Mouse (Mus musculus) liver, embryonic 13.5 days (tissue): Measurements from ENCODE around the gene Gpr158. TPM values are rescaled to one million over a fixed set of nuclear protein-coding genes. Genes with fewer than 3 reads are reported as not detected.

ENCODE experiments used
- ATAC-seq: fragments of 200-750 bp; cut with Nextera tagmentation; 2 replicates; pipeline ENCODE4 v1.8.0; 2017; ENCODE audit warnings: low read depth, mild to moderate bottlenecking, moderate number of reproducible peaks, moderate library complexity
- DNase-seq: peaks from one replicate; pipeline ENCODE4 v3.0.0; 2022
- H3K27ac ChIP-seq: fragments of 300-500 bp; sonication (generic); 2 replicates; pipeline ENCODE4 v1.5.1; 2015; ENCODE audit warnings: moderate library complexity, mild to moderate bottlenecking, inconsistent platforms
- H3K27me3 ChIP-seq: fragments of 300-500 bp; sonication (generic); 2 replicates; pipeline ENCODE4 v1.6.1; 2015; ENCODE audit warnings: mild to moderate bottlenecking, inconsistent platforms
- H3K36me3 ChIP-seq: fragments of 300-500 bp; sonication (generic); 2 replicates; pipeline ENCODE4 v1.6.1; 2015; ENCODE audit warnings: mild to moderate bottlenecking, inconsistent platforms
- H3K4me1 ChIP-seq: fragments of 300-500 bp; sonication (generic); replicated peaks from 2 replicates; pipeline ENCODE4 v1.6.1; 2015; ENCODE audit warnings: inconsistent platforms
- H3K4me2 ChIP-seq: fragments of 300-500 bp; sonication (generic); 2 replicates; pipeline ENCODE4 v1.6.1; 2015; ENCODE audit warnings: inconsistent platforms, mild to moderate bottlenecking, moderate library complexity
- H3K4me3 ChIP-seq: fragments of 300-500 bp; sonication (generic); replicated peaks from 2 replicates; pipeline ENCODE4 v1.5.1; 2015; ENCODE audit warnings: mild to moderate bottlenecking, inconsistent platforms
- H3K9ac ChIP-seq: fragments of 300-500 bp; sonication (generic); 2 replicates; pipeline ENCODE4 v1.6.1; 2015; ENCODE audit warnings: mild to moderate bottlenecking, inconsistent platforms
- H3K9me3 ChIP-seq: fragments of 300-500 bp; sonication (generic); replicated peaks from 2 replicates; pipeline ENCODE4 v1.6.1; 2016; ENCODE audit warnings: inconsistent platforms
- WGBS: fragments of 180-500 bp; shearing (Covaris S2); methylation state at CpG from one replicate; pipeline ENCODE4 v1.1.7; 2015; ENCODE audit not compliant: insufficient replicate concordance; 5-methylcytosine and 5-hydroxymethylcytosine counted together
- polyA plus RNA-seq: library from polyadenylated mRNA; unstranded; fragments of >200 nt; fragmentation: Nextera tagmentation; extraction: Ambion mirVana; gene quantifications from 2 replicates; pipeline ENCODE4 v1.2.1, GENCODE M21; 2015

The Gpr158 gene
- not detected in 2 replicates for polyA plus RNA-seq

DNA sequence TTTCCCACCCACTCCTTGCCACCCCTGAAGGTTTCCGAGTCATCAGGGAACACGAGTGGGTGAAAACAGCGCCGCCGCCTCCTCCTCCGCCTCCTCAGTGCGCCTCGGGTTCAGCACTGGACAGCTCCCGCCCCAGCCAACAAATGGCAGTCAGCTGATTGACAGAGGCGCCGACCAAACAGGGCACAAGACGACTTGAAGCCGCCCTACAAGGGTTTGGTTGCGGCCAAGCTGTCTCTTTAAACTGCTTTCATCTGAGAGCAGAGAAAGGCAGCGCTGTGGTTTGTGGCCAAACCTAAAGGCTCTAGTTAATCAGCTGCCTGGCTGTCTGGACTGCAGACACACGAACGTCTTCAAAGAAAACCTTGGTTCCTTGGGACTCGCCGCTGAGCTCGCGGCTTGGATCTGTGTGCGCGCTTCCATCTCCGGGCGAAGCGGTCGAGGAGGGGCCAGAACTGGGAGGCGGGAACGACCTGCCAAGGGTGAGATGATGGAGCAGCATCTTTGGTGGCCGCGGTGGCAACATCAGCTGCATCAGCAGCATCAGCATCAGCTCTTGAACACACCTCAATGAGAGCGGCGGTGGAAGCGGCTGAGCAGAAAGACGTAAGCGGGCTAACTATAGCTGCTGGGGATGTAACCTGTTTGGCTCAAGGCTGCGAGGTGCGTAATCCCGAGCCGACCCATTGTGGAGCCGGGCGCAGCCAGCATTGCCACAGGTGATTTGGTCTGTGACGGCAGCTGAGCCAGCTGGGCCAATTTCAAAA, at the start of gene Gpr158:
TSS of gene Gpr158 (plus strand) at position 198 of the 767 bp plus-strand sequence.
- 0 out of 2 replicates have a peak, but pooled peaks have one; percentile 45 for ATAC-seq
- peak; percentile 19 for DNase-seq

DNA sequence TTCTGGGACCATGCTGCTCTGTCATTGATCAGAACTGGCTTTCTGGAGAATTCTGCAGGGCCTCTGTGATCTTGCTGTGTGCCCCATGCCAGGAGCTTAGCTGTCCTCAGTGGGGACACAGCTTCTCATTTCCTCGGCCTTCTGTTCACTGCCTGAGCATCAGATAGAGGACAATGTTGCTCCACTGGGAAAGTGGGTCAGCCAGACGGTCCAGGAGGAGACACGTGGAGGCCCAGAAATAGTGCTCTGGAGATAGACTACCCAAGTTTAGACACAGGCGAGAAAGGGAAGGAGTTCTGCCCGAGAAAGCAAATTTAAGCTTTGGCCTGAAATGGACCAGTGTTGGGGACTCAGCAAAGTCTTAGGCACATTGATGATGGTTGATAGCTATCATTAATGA, 23.5 kb upstream of the Gpr158 start:
- no peak overlapping the region for H3K4me2 ChIP-seq
- no peaks in the 10 kb centered on the region for H3K36me3 ChIP-seq
- H3K4me3 ChIP-seq = no peak overlapping the region
- no peak overlapping the region for H3K9ac ChIP-seq
- H3K27ac ChIP-seq = no peak overlapping the region
- DNase-seq = no peak
- H3K27me3 ChIP-seq = no peaks in the 10 kb centered on the region
- no peak for ATAC-seq
- no peaks in the 10 kb centered on the region for H3K9me3 ChIP-seq
- 52% methylated on average over 5 of the region's 5 CpGs for WGBS
- no peaks in the 10 kb centered on the region for H3K4me1 ChIP-seq

More for the DNA sequence above, at the start of gene Gpr158:
- no peaks in the 10 kb centered on the region for H3K4me1 ChIP-seq
- WGBS = 6% methylated on average over 43 of the region's 43 CpGs
- H3K27ac ChIP-seq = no peak within 1 kb of the TSS
- H3K4me3 ChIP-seq = no peak within 1 kb of the TSS
- no peaks in the 10 kb centered on the region for H3K9me3 ChIP-seq
- peaks cover 21% of the 10 kb centered on the region for H3K27me3 ChIP-seq
- H3K36me3 ChIP-seq = no peaks in the 10 kb centered on the region
- no peak within 1 kb of the TSS for H3K9ac ChIP-seq
- peak within 1 kb of the TSS; percentile 39 for H3K4me2 ChIP-seq

DNA sequence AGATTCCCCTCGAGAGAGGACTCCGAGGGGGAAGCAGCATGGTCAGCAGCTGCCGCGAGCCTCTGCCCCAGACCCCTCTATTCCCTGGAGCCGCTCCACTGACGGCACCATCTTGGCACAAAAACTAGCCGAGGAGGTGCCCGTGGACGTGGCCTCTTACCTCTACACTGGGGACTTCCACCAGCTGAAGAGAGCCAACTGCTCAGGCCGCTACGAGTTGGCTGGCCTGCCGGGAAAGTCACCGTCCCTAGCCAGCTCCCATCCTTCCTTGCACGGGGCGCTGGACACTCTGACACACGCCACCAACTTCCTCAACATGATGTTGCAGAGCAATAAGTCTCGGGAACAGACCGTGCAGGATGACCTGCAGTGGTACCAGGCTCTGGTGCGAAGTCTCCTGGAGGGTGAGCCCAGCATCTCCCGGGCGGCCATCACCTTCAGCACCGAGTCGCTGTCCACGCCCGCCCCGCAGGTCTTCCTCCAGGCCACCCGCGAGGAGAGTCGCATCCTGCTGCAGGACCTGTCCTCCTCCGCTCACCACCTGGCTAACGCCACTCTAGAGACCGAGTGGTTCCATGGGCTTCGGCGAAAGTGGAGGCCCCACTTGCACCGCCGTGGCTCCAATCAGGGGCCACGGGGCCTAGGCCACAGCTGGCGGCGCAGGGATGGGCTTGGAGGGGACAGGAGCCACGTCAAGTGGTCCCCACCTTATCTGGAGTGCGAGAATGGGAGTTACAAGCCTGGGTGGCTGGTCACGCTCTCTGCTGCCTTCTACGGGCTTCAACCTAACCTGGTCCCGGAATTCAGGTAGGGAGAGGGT, 1.2 kb downstream of the Gpr158 start:
- no peaks in the 10 kb centered on the region for H3K36me3 ChIP-seq
- H3K27me3 ChIP-seq = peaks cover 21% of the 10 kb centered on the region
- H3K27ac ChIP-seq = no peak overlapping the region
- H3K4me3 ChIP-seq = no peak overlapping the region
- H3K4me2 ChIP-seq = no peak overlapping the region
- H3K9ac ChIP-seq = no peak overlapping the region
- WGBS = 19% methylated on average over 44 of the region's 44 CpGs
- H3K4me1 ChIP-seq = no peaks in the 10 kb centered on the region
- ATAC-seq (no peak), DNase-seq (no peak)
- H3K9me3 ChIP-seq = no peaks in the 10 kb centered on the region

DNA sequence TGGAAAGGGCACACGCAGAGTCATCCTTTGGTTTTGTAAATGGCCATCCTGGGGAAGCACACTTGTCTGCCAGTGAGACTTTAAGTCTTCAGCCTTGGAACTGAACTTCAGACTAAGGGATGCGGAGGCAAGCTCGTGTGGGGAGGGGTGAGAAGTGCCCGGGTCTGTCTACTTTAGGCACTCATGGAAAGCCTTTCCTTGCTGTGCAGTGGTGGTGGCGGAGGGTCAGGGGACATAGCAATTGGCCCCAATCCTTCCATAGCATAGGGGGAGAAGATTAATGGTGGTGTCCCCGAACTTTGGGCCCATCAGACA, 1.8 kb downstream of the Gpr158 start:
- no peak for DNase-seq
- Histone ChIP-seq H3K9me3 (no peaks in the 10 kb centered on the region), H3K4me2 (no peak overlapping the region), H3K9ac (no peak overlapping the region), H3K36me3 (no peaks in the 10 kb centered on the region), H3K27me3 (peaks cover 21% of the 10 kb centered on the region), H3K27ac (no peak overlapping the region), H3K4me1 (no peaks in the 10 kb centered on the region), H3K4me3 (no peak overlapping the region)
- no peak for ATAC-seq
- 30% methylated on average over 6 of the region's 6 CpGs for WGBS

DNA sequence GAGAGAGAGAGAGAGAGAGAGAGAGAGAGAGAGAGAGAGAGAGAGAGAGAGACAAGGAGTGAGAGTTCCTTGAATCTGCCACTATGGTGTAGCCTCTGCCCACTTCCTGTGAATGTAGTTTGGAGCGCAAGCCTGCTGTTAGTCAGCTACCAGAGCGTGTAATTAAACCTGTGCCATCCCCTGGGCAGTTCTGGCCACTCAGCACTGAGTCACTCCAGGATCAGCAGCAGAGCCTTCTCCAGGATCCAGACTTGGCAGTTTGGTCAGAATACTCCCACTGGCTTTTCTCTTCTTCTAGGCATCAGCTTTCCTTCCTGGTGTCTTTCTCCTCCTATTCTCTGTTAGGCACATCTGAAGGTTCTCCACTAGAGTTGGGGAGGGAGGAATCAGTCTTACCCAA, 2.2 kb downstream of the Gpr158 start:
- Histone ChIP-seq H3K36me3 (no peaks in the 10 kb centered on the region), H3K9me3 (no peaks in the 10 kb centered on the region), H3K9ac (no peak overlapping the region), H3K27ac (no peak overlapping the region), H3K27me3 (peaks cover 21% of the 10 kb centered on the region), H3K4me3 (no peak overlapping the region), H3K4me1 (no peaks in the 10 kb centered on the region), H3K4me2 (no peak overlapping the region)
- DNase-seq = no peak
- WGBS = 48% methylated on average over 2 of the region's 2 CpGs
- no peak for ATAC-seq

DNA sequence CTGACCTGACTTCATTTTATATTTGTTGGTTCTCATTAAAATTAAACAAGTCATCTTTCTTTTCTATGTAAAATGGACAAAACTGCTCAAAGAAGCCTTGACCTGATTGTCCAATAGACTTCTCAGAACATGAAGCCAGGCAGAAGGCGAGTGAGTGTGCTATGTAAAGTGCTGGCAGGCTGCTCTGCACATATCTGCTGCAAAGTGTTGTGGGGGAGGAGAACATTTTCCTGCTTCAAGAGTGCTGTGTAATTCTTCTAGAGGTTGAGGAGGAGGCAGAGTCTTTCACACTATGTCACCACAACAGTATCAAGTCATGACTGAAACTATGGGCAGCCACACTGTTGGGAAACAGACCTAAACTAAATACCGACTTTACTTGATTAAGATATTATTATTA, 12.2 kb downstream of the Gpr158 start:
- Histone ChIP-seq H3K27me3 (no peaks in the 10 kb centered on the region), H3K9me3 (no peaks in the 10 kb centered on the region), H3K36me3 (no peaks in the 10 kb centered on the region), H3K27ac (no peak overlapping the region), H3K4me2 (no peak overlapping the region), H3K9ac (no peak overlapping the region), H3K4me1 (no peaks in the 10 kb centered on the region), H3K4me3 (no peak overlapping the region)
- WGBS = 47% methylated on average over 2 of the region's 2 CpGs
- ATAC-seq (no peak), DNase-seq (no peak)

DNA sequence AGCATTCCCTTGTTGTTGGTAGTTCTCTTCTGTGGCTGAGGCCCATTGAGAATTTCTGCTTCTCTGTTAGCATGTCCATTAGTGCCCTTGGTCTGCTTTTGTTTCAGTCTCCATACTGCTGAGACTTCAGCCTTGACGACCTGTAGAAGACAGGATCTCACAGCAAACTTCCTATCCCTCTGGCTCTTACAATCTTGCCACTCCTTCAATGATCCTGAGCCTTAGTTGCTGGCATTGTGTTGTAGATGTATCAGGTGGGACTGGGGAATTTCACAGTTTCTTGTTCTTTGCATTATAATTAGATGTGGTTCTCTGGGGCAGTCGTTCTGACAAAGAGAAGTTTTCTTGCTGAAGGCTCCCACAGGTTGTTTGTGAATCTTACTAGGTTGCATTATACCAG, 25.4 kb downstream of the Gpr158 start:
- H3K27ac ChIP-seq = no peak overlapping the region
- H3K4me1 ChIP-seq = no peaks in the 10 kb centered on the region
- ATAC-seq (no peak), DNase-seq (no peak)
- H3K4me2 ChIP-seq = no peak overlapping the region
- no peak overlapping the region for H3K4me3 ChIP-seq
- 6% methylated on average over 2 of the region's 2 CpGs for WGBS
- H3K9ac ChIP-seq = no peak overlapping the region
- H3K36me3 ChIP-seq = no peaks in the 10 kb centered on the region
- H3K27me3 ChIP-seq = no peaks in the 10 kb centered on the region
- no peaks in the 10 kb centered on the region for H3K9me3 ChIP-seq

DNA sequence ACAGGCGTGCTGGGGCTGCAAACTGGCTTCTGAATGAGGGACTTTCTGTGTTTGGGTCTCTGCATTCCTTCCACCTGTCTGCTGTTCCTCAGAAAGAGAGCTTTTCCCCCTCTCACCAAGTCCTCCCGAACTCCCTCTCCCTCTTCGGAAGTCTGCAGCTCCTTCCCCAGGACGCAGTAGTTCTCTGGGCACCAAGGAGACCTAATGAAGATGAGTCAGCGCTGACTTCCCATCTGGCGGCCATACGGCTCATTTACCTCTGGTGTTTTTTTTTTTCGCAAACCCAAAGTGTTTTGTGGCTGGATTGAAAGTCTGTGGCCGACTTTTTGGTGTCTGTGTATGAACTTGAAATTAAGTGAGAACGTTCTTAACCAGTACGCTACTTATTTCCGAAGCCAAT, 30.0 kb downstream of the Gpr158 start:
- WGBS = 66% methylated on average over 12 of the region's 12 CpGs
- no peaks in the 10 kb centered on the region for H3K4me1 ChIP-seq
- H3K4me2 ChIP-seq = no peak overlapping the region
- H3K9ac ChIP-seq = no peak overlapping the region
- H3K4me3 ChIP-seq = no peak overlapping the region
- ATAC-seq = no peak
- H3K9me3 ChIP-seq = no peaks in the 10 kb centered on the region
- no peaks in the 10 kb centered on the region for H3K27me3 ChIP-seq
- DNase-seq = no peak
- H3K36me3 ChIP-seq = no peaks in the 10 kb centered on the region
- no peak overlapping the region for H3K27ac ChIP-seq

DNA sequence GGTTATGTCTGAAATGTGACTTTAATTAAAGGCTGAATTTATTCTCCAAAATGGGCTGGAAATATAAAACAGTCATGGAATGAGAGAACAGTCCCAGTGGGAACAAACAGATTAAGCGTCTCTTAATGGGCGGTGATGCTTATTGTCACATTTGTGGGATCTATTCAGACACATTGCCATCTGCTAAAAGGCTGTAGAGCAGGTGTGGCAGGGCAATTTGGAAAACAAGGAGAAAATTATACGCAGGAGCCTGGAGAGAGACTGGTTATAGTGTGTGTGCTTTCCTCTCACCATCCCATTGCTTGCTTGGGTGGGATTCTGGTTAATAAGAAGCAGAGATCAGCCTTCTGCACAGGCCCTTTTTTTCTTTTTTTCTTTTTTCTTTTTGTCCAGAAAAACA, 32.3 kb downstream of the Gpr158 start:
- H3K27me3 ChIP-seq = no peaks in the 10 kb centered on the region
- no peak for ATAC-seq
- WGBS = 64% methylated on average over 3 of the region's 3 CpGs

DNA sequence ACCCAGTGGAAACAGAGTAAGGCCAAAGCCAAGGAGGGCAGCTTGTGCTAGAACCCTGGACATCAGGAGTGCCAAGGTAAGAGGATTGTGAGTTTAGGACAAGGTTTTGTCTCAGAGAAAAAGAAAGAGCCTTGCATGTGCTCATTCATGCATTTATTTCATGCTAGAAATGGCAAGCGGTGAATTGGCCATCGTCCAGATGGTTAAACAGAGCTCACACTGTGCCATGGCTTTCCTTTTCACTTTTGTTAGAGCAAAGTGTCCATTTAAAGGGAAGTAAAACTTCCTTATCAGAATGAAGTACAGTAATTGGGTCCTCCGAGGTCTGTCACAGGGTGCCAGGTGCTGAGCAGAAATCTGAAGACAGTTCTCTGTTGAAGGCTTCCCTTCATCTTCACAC, 38.3 kb downstream of the Gpr158 start:
- Histone ChIP-seq H3K4me2 (no peak overlapping the region), H3K9ac (no peak overlapping the region), H3K4me3 (no peak overlapping the region), H3K4me1 (no peaks in the 10 kb centered on the region), H3K27ac (no peak overlapping the region), H3K9me3 (no peaks in the 10 kb centered on the region; the same call in 1 of the 2 replicates), H3K36me3 (no peaks in the 10 kb centered on the region), H3K27me3 (no peaks in the 10 kb centered on the region)
- 66% methylated on average over 3 of the region's 3 CpGs for WGBS
- no peak for ATAC-seq
- no peak for DNase-seq

More for the DNA sequence above, 32.3 kb downstream of the Gpr158 start:
- Histone ChIP-seq H3K4me3 (no peak overlapping the region), H3K27ac (no peak overlapping the region), H3K36me3 (no peaks in the 10 kb centered on the region), H3K9me3 (no peaks in the 10 kb centered on the region), H3K4me1 (no peaks in the 10 kb centered on the region), H3K9ac (no peak overlapping the region), H3K4me2 (no peak overlapping the region)
- DNase-seq = no peak

DNA sequence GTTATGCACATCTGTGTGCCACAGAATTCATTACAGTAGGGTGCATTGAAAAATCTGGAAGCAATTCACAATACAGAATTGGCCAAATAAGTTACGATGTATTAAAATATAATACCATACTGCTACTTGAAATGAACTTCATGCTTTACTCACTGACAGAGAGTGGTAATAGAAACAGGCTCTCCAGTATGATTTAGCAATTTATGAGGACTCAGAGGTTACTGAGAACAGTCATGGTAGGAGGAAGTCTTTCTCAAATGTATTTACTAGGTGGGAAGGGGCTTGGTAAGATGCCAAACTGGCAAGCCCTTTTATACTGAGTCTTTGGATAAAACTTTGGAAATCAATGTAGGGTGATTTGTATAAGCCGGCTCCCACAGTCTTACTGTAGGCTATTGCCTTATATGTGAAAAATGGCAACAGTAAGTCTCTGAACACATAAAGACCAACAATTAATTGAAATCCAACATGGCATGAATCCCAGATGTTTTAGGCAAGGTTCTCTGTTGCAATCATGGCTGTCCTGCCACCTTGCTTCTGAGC, 40.2 kb downstream of the Gpr158 start:
- no peak for DNase-seq
- no peak overlapping the region for H3K4me2 ChIP-seq
- H3K4me1 ChIP-seq = no peaks in the 10 kb centered on the region
- 75% methylated on average over 2 of the region's 2 CpGs for WGBS
- H3K27ac ChIP-seq = no peak overlapping the region
- no peaks in the 10 kb centered on the region; the same call in 1 of the 2 replicates for H3K9me3 ChIP-seq
- H3K36me3 ChIP-seq = no peaks in the 10 kb centered on the region
- H3K4me3 ChIP-seq = no peak overlapping the region
- no peak for ATAC-seq
- H3K9ac ChIP-seq = no peak overlapping the region
- H3K27me3 ChIP-seq = no peaks in the 10 kb centered on the region
